Mouse (Mus musculus) G1E (cell line): ENCODE data around the gene Atp13a3.

ENCODE experiments used
- CTCF ChIP-seq: IDR thresholded peaks from 2 replicates; pipeline ENCODE4 v1.5.1; 2012; ENCODE audit warnings: low read depth, low read length, inconsistent platforms, mixed read lengths
- GATA1 ChIP-seq: IDR thresholded peaks from 2 replicates; pipeline ENCODE4 v1.6.1; 2012; ENCODE audit warnings: borderline replicate concordance, low read length, inconsistent platforms, mixed read lengths
- GATA2 ChIP-seq: IDR thresholded peaks from 2 replicates; pipeline ENCODE4 v1.6.1; 2012; ENCODE audit warnings: low read depth, low read length, inconsistent platforms, borderline replicate concordance
- POLR2AphosphoS5 ChIP-seq: IDR thresholded peaks from 2 replicates; pipeline ENCODE4 v1.6.1; 2012; ENCODE audit warnings: low read depth, low read length, inconsistent platforms; ENCODE audit not compliant: insufficient replicate concordance
- TAL1 ChIP-seq: conservative IDR thresholded peaks from 2 replicates; pipeline ENCODE4 v1.6.1; 2012; ENCODE audit warnings: low read depth, low read length, inconsistent platforms, mixed read lengths

DNA sequence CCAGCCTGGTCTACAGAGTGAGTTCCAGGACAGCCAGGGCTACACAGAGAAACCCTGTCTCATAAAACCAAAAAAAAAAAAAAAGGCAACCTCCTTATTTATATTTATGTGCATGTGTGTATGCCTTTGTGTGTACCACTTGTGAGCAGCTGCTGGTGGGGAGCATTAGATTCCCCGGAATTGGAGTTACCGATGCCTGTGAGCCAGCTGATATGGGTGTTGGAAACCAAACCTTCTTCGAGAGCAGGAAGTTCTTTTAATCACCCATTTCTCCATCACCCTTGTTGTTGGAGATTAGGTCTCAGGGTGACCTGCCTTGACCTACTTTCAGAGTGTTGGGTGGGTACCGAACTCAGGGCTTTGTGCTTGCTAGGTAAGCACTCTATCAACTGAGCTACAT lies 5.1 kb upstream of the Atp13a3 start:
- TF ChIP-seq CTCF (no peak), TAL1 (no peak), GATA1 (no peak), GATA2 (no peak), POLR2AphosphoS5 (no peak)
